Mouse (Mus musculus) ES-E14 (cell line): ENCODE data around the gene B3gnt9. TPM values are rescaled to one million over a fixed set of nuclear protein-coding genes. Genes with fewer than 3 reads are reported as not detected.

Experiments
- DNase-seq: peaks from one replicate; pipeline ENCODE4 v3.0.0-alpha.2; 2013; ENCODE audit warnings: low read depth, low spot score
- H3K27ac ChIP-seq: 2 replicates; pipeline ENCODE4 v1.5.1; 2012; ENCODE audit warnings: low read depth, mild to moderate bottlenecking, low read length, moderate library complexity, mixed read lengths; ENCODE audit not compliant: poor library complexity, insufficient read depth, severe bottlenecking
- H3K36me3 ChIP-seq: 2 replicates; pipeline ENCODE4 v1.6.1; 2012; ENCODE audit warnings: mild to moderate bottlenecking, low read length, moderate library complexity, mixed read lengths; ENCODE audit not compliant: control insufficient read depth, poor library complexity, insufficient read depth, severe bottlenecking
- H3K4me1 ChIP-seq, 2 experiments: fragments of 150-350 bp in 1 of 2; sonication (generic) in 1 of 2; 2 replicates each; pipeline ENCODE4 v1.6.1; 2012; ENCODE audit warnings: low read length in 2 of 2, mild to moderate bottlenecking in 1 of 2, mixed read lengths in 1 of 2; ENCODE audit not compliant: control insufficient read depth in 2 of 2, insufficient read depth in 2 of 2, poor library complexity in 1 of 2
- H3K4me3 ChIP-seq, 2 experiments: fragments of 150-350 bp in 1 of 2; sonication (generic) in 1 of 2; 2 replicates each; pipeline ENCODE4 v1.5.1; 2012; ENCODE audit warnings: low read length in 2 of 2, low read depth in 1 of 2, mild to moderate bottlenecking in 1 of 2, mixed read lengths in 1 of 2; ENCODE audit not compliant: insufficient read depth in 1 of 2, poor library complexity in 1 of 2, severe bottlenecking in 1 of 2
- H3K9ac ChIP-seq: 2 replicates; pipeline ENCODE4 v1.6.1; 2012; ENCODE audit warnings: low read depth, mild to moderate bottlenecking, low read length, mixed read lengths; ENCODE audit not compliant: poor library complexity, insufficient read depth, severe bottlenecking
- H3K9me3 ChIP-seq: fragments of 150-350 bp; sonication (generic); 2 replicates; pipeline ENCODE4 v1.6.1; 2012; ENCODE audit warnings: low read depth, mild to moderate bottlenecking, low read length; ENCODE audit not compliant: control insufficient read depth, insufficient read depth
- CHD2 ChIP-seq: IDR thresholded peaks from 2 replicates; pipeline ENCODE4 v1.6.1; 2014; ENCODE audit warnings: mild to moderate bottlenecking, low read depth, low read length, inconsistent platforms
- HCFC1 ChIP-seq: IDR thresholded peaks from 2 replicates; pipeline ENCODE4 v1.6.1; 2012; ENCODE audit warnings: low read length, inconsistent platforms, borderline replicate concordance; ENCODE audit not compliant: insufficient read depth
- MAFK ChIP-seq: IDR thresholded peaks from 2 replicates; pipeline ENCODE4 v1.6.1; 2014; ENCODE audit warnings: mild to moderate bottlenecking, low read depth, low read length, inconsistent platforms; ENCODE audit not compliant: insufficient read depth
- ZC3H11A ChIP-seq: IDR thresholded peaks from 2 replicates; pipeline ENCODE4 v1.6.1; 2012; ENCODE audit warnings: low read depth, mild to moderate bottlenecking, inconsistent platforms, low read length, borderline replicate concordance
- ZNF384 ChIP-seq: IDR thresholded peaks from 2 replicates; pipeline ENCODE4 v1.6.1; 2012; ENCODE audit warnings: low read depth, low read length, inconsistent platforms
- in situ Hi-C, 2 experiments: fragments of 600-800 bp; cut with MboI; formaldehyde crosslinking; loops; one replicate each; pipeline ENCODE4 v1.15.1; 2025; ENCODE audit warnings: low sequenced_read_pairs in 2 of 2, inconsistent platforms in 1 of 2; ENCODE audit not compliant: unreplicated experiment in 2 of 2
- total RNA-seq: library from RNA; depleted of rRNA; stranded (reverse); fragments of 300-350 nt; gene quantifications from 2 replicates; pipeline ENCODE4 v1.2.3, GENCODE M21; 2012

The B3gnt9 gene
- total RNA-seq, 1 experiment, result 2.5 TPM

DNA sequence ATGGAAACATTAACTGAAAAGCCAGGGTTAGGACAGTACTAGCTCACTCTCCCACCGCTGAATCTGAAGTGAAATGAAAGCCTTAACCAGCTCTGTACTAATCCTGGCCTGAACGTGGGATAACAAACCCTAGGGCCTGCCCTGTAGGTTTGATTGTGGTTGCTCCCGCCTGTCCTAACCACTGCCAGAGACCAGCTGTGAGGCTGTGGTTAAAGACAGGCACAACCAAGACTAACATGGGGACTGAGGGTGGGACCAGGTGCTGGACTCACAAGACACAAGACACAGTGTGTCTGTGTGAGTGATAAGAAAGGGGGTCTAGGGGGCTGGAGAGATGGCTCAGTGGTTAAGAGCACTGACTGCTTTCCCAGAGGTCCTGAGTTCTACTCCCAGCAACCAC lies 25.6 kb upstream of the B3gnt9 start:
- H3K9ac ChIP-seq, result no peak overlapping the region
- TF ChIP-seq HCFC1, result no peak
- TF ChIP-seq ZNF384, result no peak
- no peak for TF ChIP-seq MAFK
- no peak for TF ChIP-seq CHD2
- no peak for TF ChIP-seq ZC3H11A
- no peaks in the 10 kb centered on the region for H3K9me3 ChIP-seq
- no peaks in the 10 kb centered on the region; the same call in 1 of the 2 replicates for H3K36me3 ChIP-seq
- DNase-seq, result no peak
- H3K27ac ChIP-seq, result no peak overlapping the region
- in situ Hi-C loops, result no loop called here
- H3K4me1 ChIP-seq, result peaks cover 5 to 20% of the 10 kb centered on the region in 2 experiments; a peak in 2 of 4 replicates
- H3K4me3 ChIP-seq, result no peak overlapping the region

DNA sequence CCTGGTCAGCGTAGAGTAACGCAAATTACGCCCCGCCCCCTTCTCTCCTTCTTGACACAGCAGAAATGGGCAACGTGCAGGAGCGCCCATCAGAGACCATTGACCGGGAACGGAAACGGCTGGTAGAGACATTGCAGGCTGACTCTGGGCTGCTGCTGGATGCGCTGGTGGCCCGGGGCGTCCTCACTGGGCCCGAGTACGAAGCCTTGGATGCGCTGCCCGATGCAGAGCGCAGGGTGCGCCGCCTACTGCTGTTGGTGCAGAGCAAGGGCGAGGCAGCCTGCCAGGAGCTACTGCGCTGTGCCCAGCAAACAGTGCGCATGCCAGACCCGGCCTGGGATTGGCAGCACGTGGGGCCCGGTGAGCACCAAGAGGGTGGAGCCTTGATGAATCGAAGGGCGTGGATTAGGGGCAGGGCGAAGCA lies 24.0 kb upstream of the B3gnt9 start:
- no peak for TF ChIP-seq ZNF384
- no peak for TF ChIP-seq ZC3H11A
- no peak for TF ChIP-seq MAFK
- TF ChIP-seq HCFC1, result no peak
- TF ChIP-seq CHD2, result no peak
- Histone ChIP-seq H3K36me3 (no peaks in the 10 kb centered on the region; the same call in 1 of the 2 replicates), H3K4me3 (peak overlapping the region; percentile 23 to 54), H3K4me1 (peaks cover 5 to 20% of the 10 kb centered on the region in 2 experiments; a peak in 2 of 4 replicates), H3K9ac (no peak overlapping the region), H3K9me3 (no peaks in the 10 kb centered on the region), H3K27ac (no peak overlapping the region)
- no peak for DNase-seq
- in situ Hi-C loops, result no loop called here

- in situ Hi-C loops, result no loop called here
- peak overlapping the region; percentile 17; the same call in 1 of the 2 replicates for H3K9ac ChIP-seq
- H3K27ac ChIP-seq, result no peak overlapping the region
- H3K9me3 ChIP-seq, result no peaks in the 10 kb centered on the region
- H3K4me3 ChIP-seq, result peak overlapping the region; percentile 27 to 51
- TF ChIP-seq MAFK (0 out of 2 replicates have a peak, but pooled peaks have one; percentile 32), ZNF384 (no peak), CHD2 (no peak), ZC3H11A (no peak)
- DNase-seq, result no peak
- no peaks in the 10 kb centered on the region for H3K36me3 ChIP-seq
- peaks cover 5 to 12% of the 10 kb centered on the region in 2 experiments; a peak in 2 of 4 replicates for H3K4me1 ChIP-seq
Measured at GRCm38 (mm10) chr8:105276292-105277120, 21.6 kb upstream of the B3gnt9 start.

GRCm38 (mm10) chr8:105275840-105276239 lies 20.9 kb upstream of the B3gnt9 start, which contains the start of gene Nol3:
Nol3 (plus strand) TSS chr8:105276140.
- no peak for DNase-seq

More at GRCm38 (mm10) chr8:105275840-105276239, 20.9 kb upstream of the B3gnt9 start, which contains the start of gene Nol3:
- no peak within 1 kb of the TSS for H3K27ac ChIP-seq
- H3K4me1 ChIP-seq, result peaks cover 5 to 13% of the 10 kb centered on the region in 2 experiments; a peak in 2 of 4 replicates
- peak within 1 kb of the TSS; percentile 17; the same call in 1 of the 2 replicates for H3K9ac ChIP-seq
- TF ChIP-seq MAFK (no peak), ZNF384 (no peak)
- no peaks in the 10 kb centered on the region for H3K36me3 ChIP-seq
- H3K4me3 ChIP-seq, result peak within 1 kb of the TSS; percentile 27 to 51
- in situ Hi-C loops, result no loop called here
- H3K9me3 ChIP-seq, result no peaks in the 10 kb centered on the region
